Mouse (Mus musculus) neural tube, embryonic 15.5 days (tissue): ENCODE measurements around the gene 5330417C22Rik. TPM values are rescaled to one million over a fixed set of nuclear protein-coding genes. Genes with fewer than 3 reads are reported as not detected.

Experiments used
- ATAC-seq: fragments of 200-750 bp; cut with Nextera tagmentation; 2 replicates; pipeline ENCODE4 v1.8.0; 2017; ENCODE audit warnings: mild to moderate bottlenecking, moderate TSS enrichment, moderate library complexity; ENCODE audit not compliant: low FRiP score
- H3K27ac ChIP-seq: fragments of 300-500 bp; sonication (generic); replicated peaks from 2 replicates; pipeline ENCODE4 v1.5.1; 2015; ENCODE audit warnings: mild to moderate bottlenecking, inconsistent platforms
- H3K27me3 ChIP-seq: fragments of 300-500 bp; sonication (generic); replicated peaks from 2 replicates; pipeline ENCODE4 v1.6.1; 2015; ENCODE audit warnings: inconsistent platforms
- H3K36me3 ChIP-seq: fragments of 300-500 bp; sonication (generic); 2 replicates; pipeline ENCODE4 v1.6.1; 2015; ENCODE audit warnings: inconsistent platforms
- H3K4me1 ChIP-seq: fragments of 300-500 bp; sonication (generic); 2 replicates; pipeline ENCODE4 v1.6.1; 2015; ENCODE audit warnings: inconsistent platforms
- H3K4me2 ChIP-seq: fragments of 300-500 bp; sonication (generic); 2 replicates; pipeline ENCODE4 v1.6.1; 2015; ENCODE audit warnings: inconsistent platforms, mild to moderate bottlenecking, moderate library complexity
- H3K4me3 ChIP-seq: fragments of 300-500 bp; sonication (generic); replicated peaks from 2 replicates; pipeline ENCODE4 v1.5.1; 2015; ENCODE audit warnings: mild to moderate bottlenecking, inconsistent platforms
- H3K9ac ChIP-seq: fragments of 300-500 bp; sonication (generic); replicated peaks from 2 replicates; pipeline ENCODE4 v1.6.1; 2015; ENCODE audit warnings: mild to moderate bottlenecking, inconsistent platforms
- H3K9me3 ChIP-seq: fragments of 300-500 bp; sonication (generic); replicated peaks from 2 replicates; pipeline ENCODE4 v1.6.1; 2016; ENCODE audit warnings: inconsistent platforms
- WGBS: fragments of 180-500 bp; shearing (Covaris S2); methylation state at CpG from one replicate; pipeline ENCODE4 v1.1.7; 2015; ENCODE audit warnings: mixed read lengths; 5-methylcytosine and 5-hydroxymethylcytosine counted together
- polyA plus RNA-seq: library from polyadenylated mRNA; unstranded; fragments of >200 nt; fragmentation: Nextera tagmentation; extraction: Ambion mirVana; gene quantifications from 2 replicates; pipeline ENCODE4 v1.2.1, GENCODE M21; 2015

The 5330417C22Rik gene
- polyA plus RNA-seq, 1 experiment from 2014 or later, result 12.1 TPM

GRCm38 (mm10) chr3:108445366-108445705, 91.0 kb downstream of the 5330417C22Rik start:
- no peaks in the 10 kb centered on the region for H3K9me3 ChIP-seq
- peaks cover 6% of the 10 kb centered on the region; the same call in 1 of the 2 replicates for H3K36me3 ChIP-seq
- H3K4me2 ChIP-seq, result peak overlapping the region; percentile 84
- peak overlapping the region; percentile 92 for H3K27ac ChIP-seq
- 16% methylated on average over 6 of the region's 6 CpGs for WGBS
- peak overlapping the region; percentile 84 for H3K9ac ChIP-seq
- peaks cover 48% of the 10 kb centered on the region for H3K4me1 ChIP-seq
- peak; percentile 0; the same call in 1 of the 2 replicates for ATAC-seq
- peak overlapping the region; percentile 83 for H3K4me3 ChIP-seq
- H3K27me3 ChIP-seq, result no peaks in the 10 kb centered on the region

GRCm38 (mm10) chr3:108444698-108445365, 91.5 kb downstream of the 5330417C22Rik start, which contains the start of gene Sars:
Gene Sars, minus strand, starts transcription at chr3:108445209.
- Histone ChIP-seq H3K9me3 (no peaks in the 10 kb centered on the region), H3K27ac (peak within 1 kb of the TSS; percentile 92), H3K4me1 (peaks cover 48% of the 10 kb centered on the region), H3K4me3 (peak within 1 kb of the TSS; percentile 83), H3K27me3 (no peaks in the 10 kb centered on the region), H3K4me2 (peak within 1 kb of the TSS; percentile 84), H3K9ac (peak within 1 kb of the TSS; percentile 84), H3K36me3 (peaks cover 6% of the 10 kb centered on the region; the same call in 1 of the 2 replicates)
- under 1% methylated on average over 41 of the region's 41 CpGs for WGBS
- peak; percentile 96 for ATAC-seq

GRCm38 (mm10) chr3:108444029-108444428, 92.3 kb downstream of the 5330417C22Rik start:
- no peaks in the 10 kb centered on the region for H3K27me3 ChIP-seq
- H3K9ac ChIP-seq, result peak overlapping the region; percentile 84
- 20% methylated on average over 8 of the region's 8 CpGs for WGBS
- H3K4me2 ChIP-seq, result peak overlapping the region; percentile 84
- H3K4me3 ChIP-seq, result peak overlapping the region; percentile 83
- peak overlapping the region; percentile 92 for H3K27ac ChIP-seq
- peaks cover 48% of the 10 kb centered on the region for H3K4me1 ChIP-seq
- H3K36me3 ChIP-seq, result peaks cover 6% of the 10 kb centered on the region; the same call in 1 of the 2 replicates
- no peaks in the 10 kb centered on the region for H3K9me3 ChIP-seq
- peak; percentile 39; the same call in 1 of the 2 replicates for ATAC-seq

- ATAC-seq, result no peak
- 44% methylated on average over 7 of the region's 7 CpGs for WGBS
- peaks cover 37% of the 10 kb centered on the region for H3K36me3 ChIP-seq
- H3K4me2 ChIP-seq, result no peak overlapping the region
- no peaks in the 10 kb centered on the region for H3K27me3 ChIP-seq
- H3K27ac ChIP-seq, result no peak overlapping the region
- peaks cover 31% of the 10 kb centered on the region for H3K4me1 ChIP-seq
- no peak overlapping the region for H3K9ac ChIP-seq
- H3K4me3 ChIP-seq, result no peak overlapping the region
- H3K9me3 ChIP-seq, result no peaks in the 10 kb centered on the region
Observed at GRCm38 (mm10) chr3:108436380-108436714, 100.0 kb downstream of the 5330417C22Rik start.

- Histone ChIP-seq H3K4me1 (peaks cover 26% of the 10 kb centered on the region), H3K9ac (no peak overlapping the region), H3K4me2 (no peak overlapping the region), H3K9me3 (no peaks in the 10 kb centered on the region), H3K27me3 (no peaks in the 10 kb centered on the region), H3K4me3 (no peak overlapping the region), H3K36me3 (peaks cover 41% of the 10 kb centered on the region), H3K27ac (peak overlapping the region; percentile 76)
- 66% methylated on average over 17 of the region's 17 CpGs for WGBS
- no peak for ATAC-seq
Observed at GRCm38 (mm10) chr3:108435701-108436379, 100.5 kb downstream of the 5330417C22Rik start.

- Histone ChIP-seq H3K4me1 (peaks cover 22% of the 10 kb centered on the region), H3K9me3 (no peaks in the 10 kb centered on the region), H3K27me3 (no peaks in the 10 kb centered on the region), H3K4me3 (no peak overlapping the region), H3K9ac (no peak overlapping the region; the same call in 1 of the 2 replicates), H3K27ac (peak overlapping the region; percentile 61), H3K4me2 (no peak overlapping the region), H3K36me3 (peaks cover 55% of the 10 kb centered on the region)
- peak; percentile 71 for ATAC-seq
- WGBS, result 17% methylated on average over 19 of the region's 19 CpGs
Observed at GRCm38 (mm10) chr3:108433881-108434495, 102.3 kb downstream of the 5330417C22Rik start.

- Histone ChIP-seq H3K36me3 (peaks cover 61% of the 10 kb centered on the region), H3K4me1 (peaks cover 22% of the 10 kb centered on the region), H3K4me2 (0 out of 2 replicates have a peak overlapping the region, but pooled peaks have one; percentile 4), H3K27ac (peak overlapping the region; percentile 61), H3K9ac (no peak overlapping the region; the same call in 1 of the 2 replicates), H3K27me3 (no peaks in the 10 kb centered on the region), H3K9me3 (no peaks in the 10 kb centered on the region), H3K4me3 (no peak overlapping the region)
- WGBS, result 10% methylated on average over 18 of the region's 18 CpGs
- ATAC-seq, result peak; percentile 80
Observed at GRCm38 (mm10) chr3:108433188-108433880, 103.0 kb downstream of the 5330417C22Rik start.

- Histone ChIP-seq H3K4me3 (no peak overlapping the region), H3K27ac (peak overlapping the region; percentile 61), H3K36me3 (peaks cover 68% of the 10 kb centered on the region), H3K9me3 (no peaks in the 10 kb centered on the region), H3K9ac (no peak overlapping the region), H3K4me2 (no peak overlapping the region), H3K4me1 (peaks cover 22% of the 10 kb centered on the region), H3K27me3 (no peaks in the 10 kb centered on the region)
- ATAC-seq, result no peak
- 22% methylated on average over 13 of the region's 13 CpGs for WGBS
Observed at GRCm38 (mm10) chr3:108432542-108433187, 103.7 kb downstream of the 5330417C22Rik start.

- H3K4me1 ChIP-seq, result peaks cover 34% of the 10 kb centered on the region
- no peaks in the 10 kb centered on the region for H3K27me3 ChIP-seq
- no peak overlapping the region for H3K4me3 ChIP-seq
- H3K36me3 ChIP-seq, result peaks cover 52% of the 10 kb centered on the region
- H3K4me2 ChIP-seq, result no peak overlapping the region
- 69% methylated on average over 6 of the region's 6 CpGs for WGBS
- H3K9ac ChIP-seq, result no peak overlapping the region
- H3K27ac ChIP-seq, result peak overlapping the region; percentile 33
- no peaks in the 10 kb centered on the region for H3K9me3 ChIP-seq
- ATAC-seq, result no peak
Observed at GRCm38 (mm10) chr3:108425624-108426018, 110.7 kb downstream of the 5330417C22Rik start.

GRCm38 (mm10) chr3:108424944-108425623, 111.3 kb downstream of the 5330417C22Rik start:
- H3K27me3 ChIP-seq, result no peaks in the 10 kb centered on the region
- H3K4me1 ChIP-seq, result peaks cover 34% of the 10 kb centered on the region
- no peak overlapping the region for H3K4me2 ChIP-seq
- H3K9me3 ChIP-seq, result no peaks in the 10 kb centered on the region
- H3K4me3 ChIP-seq, result no peak overlapping the region
- H3K36me3 ChIP-seq, result peaks cover 50% of the 10 kb centered on the region
- WGBS, result 33% methylated on average over 7 of the region's 7 CpGs
- no peak overlapping the region for H3K9ac ChIP-seq
- peak overlapping the region; percentile 33; the same call in 1 of the 2 replicates for H3K27ac ChIP-seq
- no peak for ATAC-seq
